Mouse (Mus musculus) ES-E14 (cell line): ENCODE results near the gene Gm28845.

Experiments
- CHD2 ChIP-seq: IDR thresholded peaks from 2 replicates; pipeline ENCODE4 v1.6.1; 2014; ENCODE audit warnings: mild to moderate bottlenecking, low read depth, low read length, inconsistent platforms
- ZC3H11A ChIP-seq: IDR thresholded peaks from 2 replicates; pipeline ENCODE4 v1.6.1; 2012; ENCODE audit warnings: low read depth, mild to moderate bottlenecking, inconsistent platforms, low read length, borderline replicate concordance

GRCm38 (mm10) chr1:65129634-65130180 lies 10.3 kb upstream of the Gm28845 start:
- TF ChIP-seq ZC3H11A (no peak), CHD2 (no peak)
